Mouse (Mus musculus) stomach, postnatal 0 days (tissue): ENCODE results near the gene Olfr429.

Experiments
- CTCF ChIP-seq: IDR thresholded peaks from 2 replicates; pipeline ENCODE4 v1.5.1; 2016; ENCODE audit warnings: antibody characterized with exemption, low read depth, mild to moderate bottlenecking, moderate library complexity
- EP300 ChIP-seq: optimal IDR thresholded peaks from 2 replicates; pipeline ENCODE3; 2016; ENCODE audit warnings: antibody characterized with exemption

GRCm38 (mm10) chr1:174096591-174096990, 12.5 kb downstream of the Olfr429 start, which contains the start of gene Olfr427:
- TF ChIP-seq CTCF: no peak
- TF ChIP-seq EP300: no peak
